Mouse (Mus musculus) forebrain, embryonic 16.5 days (tissue): ENCODE data around the gene Gatad2a. TPM values are rescaled to one million over a fixed set of nuclear protein-coding genes. Genes with fewer than 3 reads are reported as not detected.

Experiments used
- ATAC-seq: fragments of 200-750 bp; cut with Nextera tagmentation; 2 replicates; pipeline ENCODE4 v1.8.0; 2017; ENCODE audit warnings: mild to moderate bottlenecking, moderate library complexity
- H3K27ac ChIP-seq: fragments of 300-500 bp; sonication (generic); 2 replicates; pipeline ENCODE4 v1.5.1; 2014; ENCODE audit warnings: low read length, control low read depth
- H3K27me3 ChIP-seq: fragments of 300-500 bp; sonication (generic); replicated peaks from 2 replicates; pipeline ENCODE4 v1.6.1; 2014; ENCODE audit warnings: low read length; ENCODE audit not compliant: control insufficient read depth, insufficient read depth
- H3K36me3 ChIP-seq: fragments of 300-500 bp; sonication (generic); 2 replicates; pipeline ENCODE4 v1.6.1; 2014; ENCODE audit not compliant: control insufficient read depth, insufficient read depth
- H3K4me1 ChIP-seq: fragments of 300-500 bp; sonication (generic); replicated peaks from 2 replicates; pipeline ENCODE4 v1.6.1; 2014; ENCODE audit warnings: low read length; ENCODE audit not compliant: control insufficient read depth, insufficient read depth
- H3K4me2 ChIP-seq: fragments of 300-500 bp; sonication (generic); 2 replicates; pipeline ENCODE4 v1.6.1; 2014; ENCODE audit warnings: mild to moderate bottlenecking, low read length, control low read depth
- H3K4me3 ChIP-seq: fragments of 300-500 bp; sonication (generic); replicated peaks from 2 replicates; pipeline ENCODE4 v1.5.1; 2014; ENCODE audit warnings: mild to moderate bottlenecking, low read length, control low read depth
- H3K9ac ChIP-seq: fragments of 300-500 bp; sonication (generic); replicated peaks from 2 replicates; pipeline ENCODE4 v1.6.1; 2014; ENCODE audit warnings: low read depth, low read length, control low read depth
- H3K9me3 ChIP-seq: fragments of 300-500 bp; sonication (generic); 2 replicates; pipeline ENCODE4 v1.6.1; 2016; ENCODE audit warnings: low read length; ENCODE audit not compliant: control insufficient read depth
- WGBS: fragments of 180-500 bp; shearing (Covaris S2); extraction: QIAGEN DNeasy Blood & Tissue Kit; methylation state at CpG from one replicate; pipeline ENCODE4 v1.1.7; 2014; 5-methylcytosine and 5-hydroxymethylcytosine counted together
- polyA plus RNA-seq: library from polyadenylated mRNA; unstranded; fragments of >200 nt; fragmentation: Nextera tagmentation; extraction: Ambion mirVana; gene quantifications from 2 replicates; pipeline ENCODE4 v1.2.1, GENCODE M21; 2015

Gatad2a gene
- polyA plus RNA-seq, 1 experiment from 2014 or later: 22.6 TPM

- Histone ChIP-seq H3K9ac (no peak overlapping the region), H3K27me3 (peaks cover 64% of the 10 kb centered on the region), H3K4me3 (peak overlapping the region; percentile 25), H3K4me2 (peak overlapping the region; percentile 47), H3K27ac (no peak overlapping the region), H3K9me3 (no peaks in the 10 kb centered on the region), H3K4me1 (peaks cover 42% of the 10 kb centered on the region), H3K36me3 (no peaks in the 10 kb centered on the region)
- ATAC-seq: no peak
- WGBS: 6% methylated on average over 24 of the region's 24 CpGs
These were observed 107.8 kb downstream of the Gatad2a start for GRCm38 (mm10) chr8:69888244-69888866.

GRCm38 (mm10) chr8:69887289-69888243 lies 108.6 kb downstream of the Gatad2a start, which contains the start of gene Cilp2:
TSS of gene Cilp2 (minus strand) at chr8:69887687.
- Histone ChIP-seq H3K4me2 (peak within 1 kb of the TSS; percentile 47), H3K9ac (no peak within 1 kb of the TSS; the same call in 1 of the 2 replicates), H3K36me3 (no peaks in the 10 kb centered on the region), H3K27me3 (peaks cover 72% of the 10 kb centered on the region), H3K4me3 (peak within 1 kb of the TSS; percentile 25), H3K4me1 (peaks cover 42% of the 10 kb centered on the region), H3K9me3 (no peaks in the 10 kb centered on the region), H3K27ac (no peak within 1 kb of the TSS)
- WGBS: under 1% methylated on average over 59 of the region's 60 CpGs
- no peak for ATAC-seq

DNA sequence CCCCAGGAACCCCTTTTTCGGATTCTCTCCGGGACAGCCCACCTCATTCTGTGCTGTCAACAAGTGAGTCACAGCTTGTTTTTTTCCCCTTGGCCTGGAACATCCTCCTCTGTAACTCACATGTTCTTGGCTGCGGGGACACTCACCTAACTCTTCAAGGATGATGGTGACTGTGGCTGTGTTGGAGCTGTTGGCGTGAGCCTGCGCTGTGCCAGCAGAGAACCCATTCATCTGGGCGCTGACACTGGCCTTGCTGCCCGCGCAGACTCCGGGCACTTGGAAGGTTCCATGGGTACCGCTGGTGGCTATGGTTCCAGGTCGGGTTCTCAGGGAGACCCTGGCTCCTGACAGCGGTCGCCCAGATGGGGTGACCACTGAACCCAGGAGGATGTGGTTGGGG lies 112.0 kb downstream of the Gatad2a start:
- Histone ChIP-seq H3K27ac (no peak overlapping the region), H3K36me3 (no peaks in the 10 kb centered on the region), H3K9me3 (no peaks in the 10 kb centered on the region), H3K27me3 (peaks cover 93% of the 10 kb centered on the region), H3K4me3 (no peak overlapping the region), H3K4me1 (peaks cover 40% of the 10 kb centered on the region), H3K9ac (no peak overlapping the region), H3K4me2 (no peak overlapping the region)
- ATAC-seq: no peak
- 55% methylated on average over 13 of the region's 13 CpGs for WGBS

- no peak for ATAC-seq
- H3K27me3 ChIP-seq: peaks cover 86% of the 10 kb centered on the region
- no peaks in the 10 kb centered on the region for H3K36me3 ChIP-seq
- peak overlapping the region; percentile 57 for H3K4me2 ChIP-seq
- H3K27ac ChIP-seq: no peak overlapping the region
- peaks cover 30% of the 10 kb centered on the region for H3K4me1 ChIP-seq
- 9% methylated on average over 51 of the region's 52 CpGs for WGBS
- no peak overlapping the region for H3K9ac ChIP-seq
- H3K4me3 ChIP-seq: peak overlapping the region; percentile 44
- no peaks in the 10 kb centered on the region for H3K9me3 ChIP-seq
These were observed 113.2 kb downstream of the Gatad2a start for GRCm38 (mm10) chr8:69882833-69883600.

DNA sequence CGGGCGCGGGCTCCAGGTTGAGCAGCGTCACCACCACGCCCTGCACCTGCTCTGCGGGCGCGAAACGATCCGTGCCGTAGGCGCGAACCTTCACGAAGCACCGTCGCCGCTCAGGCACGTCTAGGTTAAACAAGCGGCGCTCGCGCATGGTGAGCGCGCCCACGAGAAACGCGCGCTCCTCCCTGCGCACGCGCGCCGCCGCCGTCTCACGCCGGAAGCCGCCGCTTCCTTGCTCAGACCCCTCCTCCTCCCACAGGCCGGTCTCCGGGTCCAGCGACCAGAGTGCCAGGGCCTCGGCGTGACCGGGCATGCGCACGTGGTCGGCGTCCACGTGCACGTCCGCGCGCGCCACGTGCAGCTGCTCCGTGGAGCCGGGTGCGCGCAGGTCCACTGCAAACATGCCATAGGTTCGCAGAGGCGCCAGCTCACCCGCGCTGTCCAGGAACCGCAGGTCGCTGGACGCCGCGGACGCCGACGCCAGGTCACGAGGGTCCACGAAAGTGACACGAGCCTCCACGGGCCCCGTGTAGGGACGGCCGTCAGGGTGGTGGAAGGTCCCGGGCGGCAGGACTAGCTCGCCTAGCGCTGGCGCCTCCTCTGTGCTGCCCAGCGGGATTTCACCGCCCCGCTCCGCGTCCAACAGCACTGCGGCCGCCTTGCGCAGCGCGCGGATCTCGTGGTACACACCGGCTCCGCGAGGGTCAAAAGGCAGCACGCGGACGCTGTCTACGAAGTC lies 114.0 kb downstream of the Gatad2a start:
- no peak overlapping the region for H3K27ac ChIP-seq
- H3K9me3 ChIP-seq: no peaks in the 10 kb centered on the region
- peak; percentile 66 for ATAC-seq
- H3K4me1 ChIP-seq: peaks cover 22% of the 10 kb centered on the region
- peaks cover 80% of the 10 kb centered on the region for H3K27me3 ChIP-seq
- peak overlapping the region; percentile 57 for H3K4me2 ChIP-seq
- H3K36me3 ChIP-seq: no peaks in the 10 kb centered on the region
- peak overlapping the region; percentile 44 for H3K4me3 ChIP-seq
- peak overlapping the region; percentile 55 for H3K9ac ChIP-seq
- WGBS: 4% methylated on average over 102 of the region's 103 CpGs

DNA sequence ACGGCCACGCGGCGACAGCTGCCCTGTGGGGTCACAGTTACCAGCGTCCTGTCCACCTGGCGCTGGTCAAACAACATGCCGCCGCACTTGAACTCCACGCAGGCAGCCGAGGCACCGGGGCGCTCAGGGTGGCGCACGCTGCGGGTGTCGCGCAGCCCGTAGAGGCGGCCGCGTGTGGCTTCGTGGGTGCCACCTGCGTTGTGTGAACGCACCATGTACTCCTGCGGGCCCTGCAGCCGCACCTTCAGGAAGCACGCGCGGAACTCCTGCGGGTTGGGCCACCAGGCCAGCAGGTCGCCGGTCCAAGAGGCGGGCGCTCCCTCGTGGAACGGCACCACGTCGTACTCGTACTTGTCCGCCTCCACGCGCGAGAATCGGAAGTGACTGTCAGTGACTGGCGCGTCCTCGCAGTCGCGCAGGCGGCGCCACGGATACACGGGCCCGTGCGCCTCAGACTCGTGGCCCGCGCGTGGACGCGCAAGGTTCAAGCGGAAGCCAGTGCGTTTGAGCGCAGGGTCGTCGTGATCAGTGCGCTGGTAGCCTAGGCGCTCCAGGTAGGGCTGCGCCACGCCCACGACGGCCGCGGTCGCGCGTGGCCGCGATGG lies 114.8 kb downstream of the Gatad2a start:
- ATAC-seq: peak; percentile 9
- Histone ChIP-seq H3K4me1 (peaks cover 16% of the 10 kb centered on the region), H3K27ac (no peak overlapping the region), H3K9ac (peak overlapping the region; percentile 55), H3K4me3 (peak overlapping the region; percentile 44), H3K36me3 (no peaks in the 10 kb centered on the region), H3K9me3 (no peaks in the 10 kb centered on the region), H3K4me2 (peak overlapping the region; percentile 57), H3K27me3 (peaks cover 73% of the 10 kb centered on the region)
- WGBS: 18% methylated on average over 79 of the region's 79 CpGs

DNA sequence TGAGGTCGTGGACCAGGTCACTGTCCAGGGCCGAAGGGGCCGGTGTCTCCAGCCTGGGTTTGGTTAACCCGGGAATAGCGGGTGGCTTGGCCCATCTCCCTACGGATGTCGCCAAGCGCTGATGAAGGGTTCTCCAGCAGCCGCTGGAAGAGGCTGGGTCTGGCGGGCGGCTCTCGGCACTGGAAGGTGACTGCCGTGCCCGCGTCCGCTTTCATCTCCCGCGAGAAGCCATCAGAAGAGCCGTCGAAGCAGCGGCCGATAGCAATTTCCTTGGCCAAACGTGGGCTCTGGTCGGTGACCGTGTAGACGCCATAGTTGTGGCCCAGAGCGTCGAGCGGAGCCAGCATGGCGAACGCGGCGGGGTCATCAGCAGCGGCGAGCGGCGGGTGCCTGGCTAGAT lies 115.3 kb downstream of the Gatad2a start:
- Histone ChIP-seq H3K4me1 (peaks cover 16% of the 10 kb centered on the region), H3K27me3 (peaks cover 68% of the 10 kb centered on the region), H3K4me2 (peak overlapping the region; percentile 57), H3K4me3 (peak overlapping the region; percentile 44), H3K9me3 (no peaks in the 10 kb centered on the region), H3K36me3 (no peaks in the 10 kb centered on the region), H3K9ac (0 out of 2 replicates have a peak overlapping the region, but pooled peaks have one; percentile 13), H3K27ac (no peak overlapping the region)
- WGBS: 9% methylated on average over 37 of the region's 37 CpGs
- no peak for ATAC-seq

- no peaks in the 10 kb centered on the region for H3K36me3 ChIP-seq
- H3K27ac ChIP-seq: no peak overlapping the region
- H3K9ac ChIP-seq: no peak overlapping the region
- H3K27me3 ChIP-seq: peaks cover 56% of the 10 kb centered on the region
- WGBS: 63% methylated on average over 8 of the region's 8 CpGs
- H3K9me3 ChIP-seq: no peaks in the 10 kb centered on the region
- no peak overlapping the region for H3K4me2 ChIP-seq
- H3K4me1 ChIP-seq: peaks cover 13% of the 10 kb centered on the region
- no peak overlapping the region for H3K4me3 ChIP-seq
- no peak for ATAC-seq
These were observed 116.5 kb downstream of the Gatad2a start for GRCm38 (mm10) chr8:69879678-69880077.
